Mouse (Mus musculus) forebrain, embryonic 11.5 days (tissue): ENCODE measurements around the gene Borcs6. TPM values are rescaled to one million over a fixed set of nuclear protein-coding genes. Genes with fewer than 3 reads are reported as not detected.

ENCODE experiments used
- ATAC-seq: fragments of 200-750 bp; cut with Nextera tagmentation; replicated peaks from 2 replicates; pipeline ENCODE4 v1.8.0; 2017; ENCODE audit warnings: moderate TSS enrichment; ENCODE audit not compliant: low FRiP score
- DNase-seq: peaks from one replicate; pipeline ENCODE4 v3.0.0-alpha.2; 2017; ENCODE audit warnings: low spot score
- H3K27ac ChIP-seq: fragments of 300-500 bp; sonication (generic); 2 replicates; pipeline ENCODE4 v1.5.1; 2014; ENCODE audit warnings: low read depth, low read length
- H3K27me3 ChIP-seq: fragments of 300-500 bp; sonication (generic); 2 replicates; pipeline ENCODE4 v1.6.1; 2014; ENCODE audit warnings: mild to moderate bottlenecking, low read length, mixed read lengths; ENCODE audit not compliant: control insufficient read depth, insufficient read depth
- H3K36me3 ChIP-seq: fragments of 300-500 bp; sonication (generic); 2 replicates; pipeline ENCODE4 v1.6.1; 2014; ENCODE audit warnings: mild to moderate bottlenecking, low read length, moderate library complexity, mixed read lengths; ENCODE audit not compliant: control insufficient read depth, insufficient read depth
- H3K4me1 ChIP-seq: fragments of 300-500 bp; sonication (generic); replicated peaks from 2 replicates; pipeline ENCODE4 v1.6.1; 2014; ENCODE audit warnings: low read length, mixed read lengths; ENCODE audit not compliant: control insufficient read depth, insufficient read depth
- H3K4me2 ChIP-seq: fragments of 300-500 bp; sonication (generic); 2 replicates; pipeline ENCODE4 v1.6.1; 2014; ENCODE audit warnings: low read depth, mild to moderate bottlenecking, low read length, moderate library complexity, mixed read lengths; ENCODE audit not compliant: severe bottlenecking
- H3K4me3 ChIP-seq: fragments of 300-500 bp; sonication (generic); 2 replicates; pipeline ENCODE4 v1.5.1; 2014; ENCODE audit warnings: low read depth, low read length
- H3K9ac ChIP-seq: fragments of 300-500 bp; sonication (generic); 2 replicates; pipeline ENCODE4 v1.6.1; 2014; ENCODE audit warnings: low read length
- H3K9me3 ChIP-seq: fragments of 300-500 bp; sonication (generic); 2 replicates; pipeline ENCODE4 v1.6.1; 2016; ENCODE audit warnings: low read length, mixed read lengths; ENCODE audit not compliant: control insufficient read depth
- WGBS: fragments of 180-500 bp; shearing (Covaris S2); extraction: QIAGEN DNeasy Blood & Tissue Kit; methylation state at CpG from one replicate; pipeline ENCODE4 v1.1.7; 2014; 5-methylcytosine and 5-hydroxymethylcytosine counted together
- polyA plus RNA-seq: library from polyadenylated mRNA; unstranded; fragments of >200 nt; fragmentation: Nextera tagmentation; extraction: Ambion mirVana; gene quantifications from 2 replicates; pipeline ENCODE4 v1.2.1, GENCODE M21; 2014

Borcs6 gene
- polyA plus RNA-seq, 1 experiment from 2014 or later: 7.9 TPM

DNA sequence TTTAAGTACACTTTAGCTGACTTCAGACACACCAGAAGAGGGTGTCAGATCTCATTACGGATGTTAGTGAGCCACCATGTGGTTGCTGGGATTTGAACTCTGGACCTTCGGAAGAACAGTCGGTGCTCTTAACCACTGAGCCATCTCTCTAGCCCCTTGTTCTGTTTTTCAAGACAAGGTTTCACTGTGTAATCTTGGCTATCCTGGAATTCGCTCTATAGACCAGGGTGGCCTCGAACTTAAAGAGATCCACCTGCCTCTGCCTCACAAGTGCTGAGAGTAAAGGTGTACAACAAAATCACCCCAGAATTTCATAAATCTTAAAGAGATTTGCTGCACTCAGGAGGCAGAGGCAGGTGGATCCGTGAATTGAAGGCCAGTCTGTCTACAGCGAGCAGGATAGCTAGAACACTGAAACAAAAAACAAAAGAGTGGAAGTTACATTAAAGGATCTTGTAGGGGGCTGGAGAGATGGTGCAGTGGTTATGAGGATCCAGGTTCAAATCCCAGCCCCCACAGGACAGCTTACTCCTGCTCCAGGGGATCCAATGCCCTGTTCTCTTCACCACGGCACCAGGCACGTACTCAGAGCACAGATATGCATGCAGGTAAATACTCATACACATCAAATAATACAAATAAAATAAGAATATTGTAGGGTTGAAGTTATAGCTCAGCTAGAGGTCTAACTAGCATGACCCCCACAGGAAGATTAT, 16.4 kb downstream of the Borcs6 start:
- ATAC-seq (no peak), DNase-seq (no peak)
- Histone ChIP-seq H3K27me3 (no peaks in the 10 kb centered on the region), H3K36me3 (no peaks in the 10 kb centered on the region), H3K4me2 (no peak overlapping the region), H3K4me1 (peaks cover 5% of the 10 kb centered on the region; the same call in 1 of the 2 replicates), H3K9me3 (no peaks in the 10 kb centered on the region), H3K9ac (no peak overlapping the region), H3K27ac (no peak overlapping the region), H3K4me3 (no peak overlapping the region)
- 45% methylated on average over 8 of the region's 9 CpGs for WGBS

DNA sequence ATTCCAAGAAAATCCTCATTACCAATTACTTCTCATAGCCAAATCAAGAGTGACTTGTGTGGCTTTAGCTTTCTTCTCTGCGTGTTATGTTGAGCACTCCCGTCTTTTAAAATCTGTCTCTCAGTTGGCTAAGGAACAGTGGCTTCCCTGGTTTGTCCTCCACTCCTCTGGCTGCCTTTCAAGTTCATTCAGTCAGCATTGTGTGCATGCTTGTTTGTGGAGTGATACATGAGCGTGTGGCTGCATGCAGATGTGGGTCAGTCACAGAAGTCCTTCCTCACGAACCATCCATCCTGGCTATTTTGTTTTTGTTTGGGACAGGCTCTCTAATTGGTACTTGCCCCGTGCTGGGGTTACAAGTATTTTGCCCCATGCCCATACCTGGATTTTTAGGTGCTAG, 17.1 kb downstream of the Borcs6 start:
- DNase-seq (no peak), ATAC-seq (no peak)
- no peaks in the 10 kb centered on the region for H3K9me3 ChIP-seq
- H3K27ac ChIP-seq: no peak overlapping the region
- no peak overlapping the region for H3K4me3 ChIP-seq
- H3K36me3 ChIP-seq: no peaks in the 10 kb centered on the region
- H3K9ac ChIP-seq: no peak overlapping the region
- 77% methylated on average over 5 of the region's 5 CpGs for WGBS
- H3K27me3 ChIP-seq: no peaks in the 10 kb centered on the region
- peaks cover 5% of the 10 kb centered on the region; the same call in 1 of the 2 replicates for H3K4me1 ChIP-seq
- H3K4me2 ChIP-seq: no peak overlapping the region

GRCm38 (mm10) chr11:69077316-69077715, 17.8 kb downstream of the Borcs6 start:
- 83% methylated on average over 9 of the region's 9 CpGs for WGBS
- ATAC-seq: no peak
- Histone ChIP-seq H3K27me3 (no peaks in the 10 kb centered on the region), H3K4me3 (no peak overlapping the region), H3K4me1 (peaks cover 3% of the 10 kb centered on the region; the same call in 1 of the 2 replicates), H3K27ac (no peak overlapping the region), H3K36me3 (no peaks in the 10 kb centered on the region), H3K4me2 (no peak overlapping the region), H3K9ac (no peak overlapping the region), H3K9me3 (no peaks in the 10 kb centered on the region)
- no peak for DNase-seq

DNA sequence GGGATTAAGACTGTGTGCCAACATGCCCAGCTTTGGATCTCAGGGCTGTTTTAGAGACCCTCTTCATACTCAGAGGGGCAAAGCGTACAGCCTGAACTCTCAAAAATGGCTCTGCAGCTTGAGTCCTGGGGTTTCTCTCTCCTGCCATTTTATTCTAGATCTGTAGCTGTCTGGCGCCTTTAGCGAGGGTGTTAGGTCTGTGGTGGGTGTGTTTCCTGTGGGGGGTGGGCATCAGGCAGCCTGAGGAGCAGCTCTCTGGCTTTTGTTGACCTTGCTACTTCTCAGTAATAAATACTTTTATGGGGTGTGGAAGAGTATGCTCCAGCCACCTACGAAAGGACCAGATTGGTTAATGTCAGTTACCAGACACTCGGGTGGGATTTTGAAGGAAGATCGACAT, 18.5 kb downstream of the Borcs6 start:
- DNase-seq (no peak), ATAC-seq (no peak)
- 86% methylated on average over 6 of the region's 6 CpGs for WGBS
- Histone ChIP-seq H3K4me3 (no peak overlapping the region), H3K27me3 (no peaks in the 10 kb centered on the region), H3K36me3 (no peaks in the 10 kb centered on the region), H3K9me3 (no peaks in the 10 kb centered on the region), H3K9ac (no peak overlapping the region), H3K4me1 (no peaks in the 10 kb centered on the region), H3K4me2 (no peak overlapping the region), H3K27ac (no peak overlapping the region)

DNA sequence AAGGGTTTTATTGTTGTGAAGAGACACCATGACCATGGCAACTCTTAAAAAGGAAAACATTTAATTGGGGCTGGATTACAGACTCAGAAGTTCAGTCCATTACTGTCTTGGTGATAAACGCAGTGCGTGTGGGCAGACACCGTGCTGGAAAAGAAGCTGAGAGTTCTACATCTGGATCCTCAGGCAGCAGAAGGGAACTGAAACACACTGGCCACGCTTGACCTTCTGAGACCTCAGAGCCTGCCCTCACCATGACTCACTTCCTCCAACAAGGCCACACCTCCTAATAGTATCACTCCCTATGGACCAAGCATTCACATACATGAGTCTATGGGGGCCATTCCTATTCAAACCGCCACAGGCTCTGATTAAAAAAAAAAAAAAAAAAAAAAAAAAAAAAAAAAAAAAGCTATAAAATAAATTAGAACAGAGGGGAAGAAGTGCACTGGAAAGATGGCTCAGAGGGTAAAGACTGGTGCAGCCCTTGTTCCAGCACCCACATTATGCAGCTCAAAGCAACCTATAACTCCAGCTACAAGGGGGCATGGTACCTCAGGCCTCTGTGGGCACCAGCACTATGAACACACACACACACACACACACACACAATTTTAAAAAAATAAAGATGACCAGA, 19.4 kb downstream of the Borcs6 start:
- Histone ChIP-seq H3K4me1 (no peaks in the 10 kb centered on the region), H3K9ac (no peak overlapping the region), H3K9me3 (no peaks in the 10 kb centered on the region), H3K36me3 (no peaks in the 10 kb centered on the region), H3K27me3 (no peaks in the 10 kb centered on the region), H3K27ac (no peak overlapping the region), H3K4me2 (no peak overlapping the region), H3K4me3 (no peak overlapping the region)
- DNase-seq: no peak
- 83% methylated on average over 5 of the region's 5 CpGs for WGBS
- no peak for ATAC-seq

GRCm38 (mm10) chr11:69080102-69080854, 20.8 kb downstream of the Borcs6 start:
- no peak overlapping the region for H3K9ac ChIP-seq
- DNase-seq (no peak), ATAC-seq (no peak)
- H3K9me3 ChIP-seq: no peaks in the 10 kb centered on the region
- no peaks in the 10 kb centered on the region for H3K27me3 ChIP-seq
- no peaks in the 10 kb centered on the region for H3K4me1 ChIP-seq
- no peak overlapping the region for H3K4me3 ChIP-seq
- H3K27ac ChIP-seq: no peak overlapping the region
- no peaks in the 10 kb centered on the region for H3K36me3 ChIP-seq
- no peak overlapping the region for H3K4me2 ChIP-seq
- 87% methylated on average over 15 of the region's 15 CpGs for WGBS

DNA sequence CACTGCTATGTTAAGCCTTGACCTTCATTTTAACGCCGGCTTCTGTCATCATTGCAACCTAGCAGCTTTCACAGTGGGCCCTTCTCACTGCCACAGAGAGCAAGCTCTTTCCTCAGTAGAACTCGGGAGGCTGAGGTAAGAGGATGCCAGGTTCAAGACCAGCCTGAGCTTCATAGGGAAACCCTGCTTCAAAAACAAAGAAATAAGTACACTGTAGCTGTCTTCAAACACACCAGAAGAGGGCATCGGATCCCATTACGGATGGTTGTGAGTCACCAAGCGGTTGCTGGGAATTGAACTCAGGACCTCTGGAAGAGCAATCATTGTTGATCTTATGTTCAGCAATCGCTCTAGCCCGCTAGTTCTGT, 21.3 kb downstream of the Borcs6 start:
- H3K27ac ChIP-seq: no peak overlapping the region
- no peaks in the 10 kb centered on the region for H3K27me3 ChIP-seq
- H3K9me3 ChIP-seq: no peaks in the 10 kb centered on the region
- no peaks in the 10 kb centered on the region for H3K36me3 ChIP-seq
- H3K4me1 ChIP-seq: no peaks in the 10 kb centered on the region
- H3K9ac ChIP-seq: no peak overlapping the region
- no peak overlapping the region for H3K4me2 ChIP-seq
- WGBS: 90% methylated on average over 8 of the region's 8 CpGs
- no peak for ATAC-seq
- no peak overlapping the region for H3K4me3 ChIP-seq
- DNase-seq: no peak

- Histone ChIP-seq H3K9me3 (no peaks in the 10 kb centered on the region), H3K4me2 (no peak overlapping the region), H3K27me3 (no peaks in the 10 kb centered on the region), H3K27ac (no peak overlapping the region), H3K4me3 (no peak overlapping the region), H3K9ac (no peak overlapping the region), H3K4me1 (no peaks in the 10 kb centered on the region), H3K36me3 (no peaks in the 10 kb centered on the region)
- 87% methylated on average over 7 of the region's 7 CpGs for WGBS
- ATAC-seq (no peak), DNase-seq (no peak)
These were observed 22.1 kb downstream of the Borcs6 start for GRCm38 (mm10) chr11:69081613-69082012.
